Mouse (Mus musculus): ENCODE data around the gene Nup107. TPM values are rescaled to one million over a fixed set of nuclear protein-coding genes. Genes with fewer than 3 reads are reported as not detected.

The Nup107 gene
- total RNA-seq, 1 experiment from 2014 or later, result 45.9 TPM

GRCm38 (mm10) chr10:117805919-117806318 lies 13.4 kb upstream of the Nup107 start:
- no peak for ATAC-seq (ENCODE audit: extremely low read depth, insufficient number of reproducible peaks, low FRiP score, poor library complexity, severe bottlenecking)

DNA sequence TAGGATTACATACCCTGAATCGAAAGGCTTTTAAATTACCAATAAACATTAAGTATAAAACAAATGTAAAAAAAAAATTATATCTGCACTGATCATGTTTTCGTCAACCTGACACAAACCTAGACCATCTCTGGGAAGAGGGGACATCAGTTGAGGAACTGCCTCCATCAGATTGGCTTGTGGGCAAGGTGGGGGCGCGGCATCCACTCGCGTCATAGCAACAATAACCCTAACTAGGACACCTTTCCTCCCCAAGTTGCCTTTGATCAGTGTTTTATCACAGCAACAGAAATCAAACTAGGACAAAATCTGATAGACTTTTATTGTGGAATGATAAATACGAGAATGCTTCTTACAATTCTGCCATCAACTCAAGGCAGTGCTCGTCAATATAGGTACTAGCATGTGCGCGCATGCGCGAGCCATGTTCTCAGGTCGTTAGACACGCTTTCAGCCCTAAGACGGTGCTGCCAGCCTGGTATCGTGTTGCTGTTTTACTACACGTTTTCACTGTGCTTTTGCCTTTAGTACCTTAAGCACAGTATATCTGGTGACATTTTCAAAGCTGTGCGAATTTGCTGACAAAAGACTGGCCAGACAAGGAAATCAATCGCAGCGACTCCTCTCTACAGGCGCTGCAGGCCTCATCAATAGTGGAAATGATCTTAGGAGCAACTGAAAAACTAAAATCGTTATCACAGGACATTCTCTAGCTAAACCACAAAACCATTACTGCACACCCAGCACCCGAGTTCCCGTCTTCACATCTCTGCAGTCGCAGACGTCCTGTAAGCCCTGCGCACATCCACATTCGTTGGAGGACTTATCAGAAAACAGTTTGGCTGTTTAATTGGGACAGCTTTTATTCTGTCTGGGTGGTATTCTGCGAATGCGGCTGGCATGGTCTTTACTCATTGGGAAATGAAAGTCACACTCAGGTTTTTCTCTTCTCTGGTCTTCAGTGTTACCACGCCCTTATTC lies 11.7 kb upstream of the Nup107 start:
- ATAC-seq (ENCODE audit: extremely low read depth, insufficient number of reproducible peaks, low FRiP score, poor library complexity, severe bottlenecking), result no peak

DNA sequence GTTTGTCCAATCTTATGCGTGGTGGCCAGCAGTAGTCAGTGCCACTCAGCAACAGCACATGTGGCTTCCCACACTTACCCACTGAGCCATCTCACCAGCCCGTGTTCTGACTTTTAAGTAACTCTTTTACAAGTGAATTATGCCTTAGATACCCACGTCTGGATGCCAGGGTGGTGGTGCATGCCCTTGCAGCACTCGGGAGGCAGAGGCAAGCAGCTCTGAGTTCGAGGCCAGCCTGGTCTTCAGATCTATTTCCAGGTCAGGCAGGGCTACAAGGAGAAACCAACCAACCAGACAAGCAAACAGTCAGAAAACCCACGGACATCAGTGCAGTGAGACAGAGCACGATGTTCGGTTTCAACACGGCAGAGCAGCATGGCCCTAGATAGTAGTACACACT lies 9.4 kb upstream of the Nup107 start:
- no peak for ATAC-seq (ENCODE audit: extremely low read depth, insufficient number of reproducible peaks, low FRiP score, poor library complexity, severe bottlenecking)

GRCm38 (mm10) chr10:117799806-117800205 lies 7.3 kb upstream of the Nup107 start:
- no peak for ATAC-seq (ENCODE audit: extremely low read depth, insufficient number of reproducible peaks, low FRiP score, poor library complexity, severe bottlenecking)

GRCm38 (mm10) chr10:117798436-117799035 lies 6.0 kb upstream of the Nup107 start:
- ATAC-seq (ENCODE audit: extremely low read depth, insufficient number of reproducible peaks, low FRiP score, poor library complexity, severe bottlenecking), result no peak

- no peak for ATAC-seq (ENCODE audit: extremely low read depth, insufficient number of reproducible peaks, low FRiP score, poor library complexity, severe bottlenecking)
These were observed 5.2 kb upstream of the Nup107 start for GRCm38 (mm10) chr10:117797684-117798083.

- ATAC-seq (ENCODE audit: extremely low read depth, insufficient number of reproducible peaks, low FRiP score, poor library complexity, severe bottlenecking), result no peak
These were observed 4.6 kb upstream of the Nup107 start for GRCm38 (mm10) chr10:117797106-117797505.

DNA sequence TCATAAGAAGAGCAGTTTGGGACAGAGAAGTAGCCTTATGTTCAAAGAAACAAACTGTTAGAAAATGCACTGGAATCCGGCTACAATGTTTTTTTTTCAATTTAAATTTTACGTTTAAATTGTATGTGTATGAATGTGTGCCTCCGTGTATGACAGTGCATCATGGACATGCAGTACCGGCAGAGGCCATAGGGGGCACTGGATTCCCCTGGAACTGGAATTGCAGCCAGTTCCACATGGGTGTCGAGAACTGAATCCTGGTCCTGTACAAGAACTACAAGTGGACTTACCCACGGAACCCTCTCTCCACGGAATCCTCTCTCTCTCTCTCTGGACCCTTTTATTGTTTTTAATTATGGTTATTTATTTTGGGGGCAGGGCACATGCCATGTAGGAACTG lies 3.7 kb upstream of the Nup107 start:
- ATAC-seq (ENCODE audit: extremely low read depth, insufficient number of reproducible peaks, low FRiP score, poor library complexity, severe bottlenecking), result no peak

GRCm38 (mm10) chr10:117795206-117795605 lies 2.7 kb upstream of the Nup107 start:
- ATAC-seq (ENCODE audit: extremely low read depth, insufficient number of reproducible peaks, low FRiP score, poor library complexity, severe bottlenecking), result no peak

- no peak for ATAC-seq (ENCODE audit: extremely low read depth, insufficient number of reproducible peaks, low FRiP score, poor library complexity, severe bottlenecking)
These were observed 1.0 kb upstream of the Nup107 start for GRCm38 (mm10) chr10:117793436-117794030.

GRCm38 (mm10) chr10:117791171-117791470 lies 1.4 kb downstream of the Nup107 start:
- no peak for ATAC-seq (ENCODE audit: extremely low read depth, insufficient number of reproducible peaks, low FRiP score, poor library complexity, severe bottlenecking)

DNA sequence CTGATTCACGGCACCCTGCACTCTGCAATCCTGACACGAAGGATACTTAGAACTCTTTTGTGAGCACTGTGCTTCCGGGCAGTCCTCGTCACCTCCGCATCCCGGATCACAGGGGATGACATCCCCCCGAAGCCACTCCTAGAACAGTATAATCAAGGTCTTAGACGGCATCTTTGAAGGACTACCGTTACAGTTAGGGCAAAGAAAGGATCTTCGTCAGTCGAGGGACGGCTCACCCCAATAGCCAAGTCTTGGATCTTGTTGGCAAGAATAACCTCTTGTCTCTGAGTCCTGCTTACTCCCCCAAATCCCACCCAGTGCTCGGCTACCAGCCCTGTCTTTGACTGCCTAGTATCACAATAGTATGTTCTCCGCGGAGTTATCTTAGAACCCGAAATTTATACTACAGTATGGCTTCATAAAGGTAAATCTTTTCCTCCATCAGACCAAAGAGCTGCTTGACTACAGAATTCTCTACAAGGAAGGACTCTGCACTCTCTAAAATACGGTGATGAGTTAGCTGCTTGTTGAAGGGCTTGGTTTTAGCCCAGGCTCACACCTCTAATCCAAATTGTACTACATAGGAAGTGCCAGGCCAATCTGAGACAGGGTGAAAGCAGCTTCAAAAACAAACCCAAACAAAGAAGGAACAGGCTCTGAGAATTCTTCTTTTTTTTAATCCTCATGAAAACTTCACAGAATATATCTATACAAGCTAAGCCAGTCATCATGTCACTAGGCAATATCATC lies 1.9 kb downstream of the Nup107 start:
- no peak for ATAC-seq (ENCODE audit: extremely low read depth, insufficient number of reproducible peaks, low FRiP score, poor library complexity, severe bottlenecking)

GRCm38 (mm10) chr10:117790011-117790410 lies 2.5 kb downstream of the Nup107 start:
- ATAC-seq (ENCODE audit: extremely low read depth, insufficient number of reproducible peaks, low FRiP score, poor library complexity, severe bottlenecking), result no peak

- no peak for ATAC-seq (ENCODE audit: extremely low read depth, insufficient number of reproducible peaks, low FRiP score, poor library complexity, severe bottlenecking)
These were observed 7.9 kb downstream of the Nup107 start for GRCm38 (mm10) chr10:117784646-117785045.

DNA sequence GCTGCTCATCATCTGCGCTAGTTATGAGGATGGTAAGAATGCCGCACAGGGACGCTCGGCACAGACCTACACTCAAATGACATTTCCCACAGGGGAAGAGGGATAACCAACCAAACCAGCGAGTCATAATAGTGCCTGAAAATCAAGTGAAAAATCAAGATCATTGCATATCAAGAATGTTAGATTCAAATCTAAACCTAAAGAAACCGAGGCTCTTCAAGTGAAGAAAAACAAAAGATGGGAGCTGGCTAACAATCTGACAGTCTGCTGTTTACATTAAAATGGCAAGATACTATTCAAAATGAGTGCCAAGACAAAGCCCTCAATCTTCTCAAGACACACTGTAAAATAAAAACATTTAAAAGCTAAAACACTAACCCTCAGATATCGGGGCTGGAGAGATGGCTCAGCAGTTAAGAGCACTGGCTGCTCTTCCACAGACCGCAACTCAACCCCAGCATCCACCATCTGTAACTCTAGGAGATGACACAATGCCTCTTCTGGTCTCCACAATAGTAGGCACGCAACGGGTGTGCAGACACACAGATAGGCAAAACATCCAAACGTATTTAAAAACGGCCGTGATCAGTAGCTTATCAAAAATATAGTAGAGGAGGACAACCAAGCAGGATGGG lies 8.6 kb downstream of the Nup107 start:
- no peak for ATAC-seq (ENCODE audit: extremely low read depth, insufficient number of reproducible peaks, low FRiP score, poor library complexity, severe bottlenecking)

GRCm38 (mm10) chr10:117782491-117783260 lies 9.8 kb downstream of the Nup107 start:
- ATAC-seq (ENCODE audit: extremely low read depth, insufficient number of reproducible peaks, low FRiP score, poor library complexity, severe bottlenecking), result no peak

DNA sequence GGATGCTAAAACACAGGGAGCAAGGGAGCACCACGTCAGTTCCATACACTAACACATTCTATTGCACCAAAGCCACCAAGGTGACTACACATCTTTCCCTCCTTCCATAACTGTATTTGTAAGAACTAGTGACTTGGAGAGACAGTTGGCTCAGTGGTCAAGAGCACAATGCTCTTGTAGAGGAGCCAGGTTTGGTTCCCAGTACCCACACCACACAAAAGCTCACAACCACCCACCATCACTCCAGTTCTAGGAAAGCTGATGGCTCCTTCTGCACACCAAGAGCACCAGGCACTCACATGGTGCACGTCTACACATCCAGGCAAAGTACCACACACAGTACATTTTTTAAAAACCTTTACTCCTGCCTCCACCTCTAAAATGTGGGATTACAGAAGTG lies 10.4 kb downstream of the Nup107 start:
- no peak for ATAC-seq (ENCODE audit: extremely low read depth, insufficient number of reproducible peaks, low FRiP score, poor library complexity, severe bottlenecking)

GRCm38 (mm10) chr10:117781021-117781725 lies 11.3 kb downstream of the Nup107 start:
- no peak for ATAC-seq (ENCODE audit: extremely low read depth, insufficient number of reproducible peaks, low FRiP score, poor library complexity, severe bottlenecking)
